Mouse (Mus musculus): Measurements from ENCODE around the gene Sik2.

- TF ChIP-seq ZC3H11A (IDR thresholded peaks at IDR 0.05; ENCODE audit: borderline replicate concordance, low read depth, low read length) (no peak), ZNF384 (IDR thresholded peaks at IDR 0.05; ENCODE audit: low read depth, low read length) (no peak), CHD2 (IDR thresholded peaks at IDR 0.05; ENCODE audit: low read depth, low read length) (no peak), MAFK (IDR thresholded peaks at IDR 0.05; ENCODE audit: insufficient read depth, low read depth, low read length) (no peak)
Observed at GRCm38 (mm10) chr9:50873210-50873609, 135.7 kb downstream of the Sik2 start.

All from ES-E14 (cell line).